Mouse (Mus musculus) macrophage (primary cell): ENCODE measurements around the gene Zfp229. TPM values are rescaled to one million over a fixed set of nuclear protein-coding genes. Genes with fewer than 3 reads are reported as not detected.
"Not testable (repeated sequence)": the region's sequence is repeated elsewhere in the genome, so short reads cannot be mapped to it uniquely, and the experiment has no call there.

ENCODE experiments used
- H3K27ac ChIP-seq: fragments of 350-480 bp; formaldehyde crosslinking; 2 replicates; pipeline ENCODE4 v1.9.0; 2021
- H3K36me3 ChIP-seq: fragments of 350-480 bp; formaldehyde crosslinking; 2 replicates; pipeline ENCODE4 v1.9.0; 2021; ENCODE audit errors: inconsistent target
- H3K4me3 ChIP-seq: fragments of 350-480 bp; formaldehyde crosslinking; 2 replicates; pipeline ENCODE4 v1.9.0; 2021; ENCODE audit errors: inconsistent target
- H3K79me2 ChIP-seq: fragments of 350-480 bp; formaldehyde crosslinking; 2 replicates; pipeline ENCODE4 v1.9.0; 2021; ENCODE audit errors: inconsistent target
- WGBS: methylation state at CpG from one replicate; pipeline ENCODE4 v1.1.7; 2026; ENCODE audit warnings: inconsistent platforms; ENCODE audit not compliant: missing documents; 5-methylcytosine and 5-hydroxymethylcytosine counted together
- polyA plus RNA-seq: library from polyadenylated mRNA; stranded (reverse); fragments of 250-400 nt; gene quantifications from 3 replicates; pipeline ENCODE4 v1.2.4, GENCODE M21; 2018; ENCODE audit warnings: inconsistent platforms
- total RNA-seq, 78 experiments: library from RNA; depleted of rRNA; stranded (reverse); fragments of 250-400 nt; gene quantifications; 1 replicate in 9 of 78; 2 replicates in 24 of 78; 3 replicates in 43 of 78; 4 replicates in 2 of 78; pipeline ENCODE4 v1.2.4; 2018; ENCODE audit warnings: inconsistent platforms in 56 of 78

The Zfp229 gene
- 10 to 100 TPM in 2 of 26 experiments, 1 to 10 TPM in 20, under 1 TPM in 3, not detected in 1; 0.68 to 13.9 (median 4.7) TPM for total RNA-seq (2018; cell fraction: chromatin; rRNA removed)
- 1 to 10 TPM in 21 of 26 experiments, under 1 TPM in 5; 0.43 to 3.1 (median 2.3) TPM for total RNA-seq (2018; cell fraction: cytosol; rRNA removed)
- 1 to 10 TPM in 22 of 26 experiments, under 1 TPM in 4; 0.34 to 7.5 (median 2.8) TPM for total RNA-seq (2018; cell fraction: nucleus; rRNA removed)
- polyA plus RNA-seq = 1.2 to 3.1 TPM (median 2.6 TPM) in 3 replicates

DNA sequence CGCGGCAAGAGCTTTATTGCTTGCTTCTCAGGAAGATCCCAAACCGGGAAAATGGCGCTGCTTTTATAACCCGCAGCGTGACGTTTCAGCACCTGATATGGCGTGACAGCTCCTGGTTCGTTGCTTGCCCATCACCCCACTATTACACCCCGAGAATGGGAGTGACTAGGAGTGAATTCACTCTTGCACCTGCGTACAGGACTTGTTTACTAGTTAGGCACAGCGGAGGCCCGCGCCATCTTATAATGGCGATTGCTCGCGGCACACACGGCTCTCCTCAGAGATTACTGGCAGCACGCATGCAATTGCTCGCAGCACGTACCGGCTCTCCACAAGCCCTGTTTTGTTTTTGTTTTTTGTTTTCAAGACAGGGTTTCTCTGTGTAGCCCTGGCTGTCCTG lies at the start of gene Zfp229:
TSS of gene Zfp229 (plus strand) at position 301 of the 400 bp plus-strand sequence.
- 100% methylated on average over 4 of the region's 22 CpGs for WGBS
- not testable (repeated sequence) for H3K36me3 ChIP-seq, H3K4me3 ChIP-seq, H3K79me2 ChIP-seq, H3K27ac ChIP-seq

DNA sequence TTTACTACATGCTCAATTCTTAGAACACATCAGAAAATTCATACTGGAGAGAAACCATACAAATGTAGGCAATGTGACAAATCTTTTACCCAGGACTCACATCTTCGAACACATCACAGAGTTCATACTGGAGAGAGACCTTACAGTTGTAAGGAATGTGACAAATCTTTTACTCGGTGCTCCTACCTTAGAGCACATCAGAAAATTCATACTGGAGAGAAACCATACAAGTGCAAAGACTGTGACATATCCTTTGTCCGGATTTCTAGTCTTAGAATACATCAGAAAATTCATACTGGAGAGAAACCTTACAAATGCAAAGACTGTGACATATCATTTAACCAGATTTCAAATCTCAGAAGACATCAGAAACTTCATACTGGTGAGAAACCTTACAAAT lies 39.0 kb upstream of the Zfp229 start, which contains the start of gene Gm10226:
TSS of gene Gm10226 (plus strand) at position 301 of the 400 bp plus-strand sequence.
- peaks cover 38% of the 10 kb centered on the region for H3K36me3 ChIP-seq
- no peak within 1 kb of the TSS for H3K4me3 ChIP-seq
- no peaks in the 10 kb centered on the region for H3K79me2 ChIP-seq
- no peak within 1 kb of the TSS for H3K27ac ChIP-seq
- WGBS = 100% methylated on average over 3 of the region's 3 CpGs

DNA sequence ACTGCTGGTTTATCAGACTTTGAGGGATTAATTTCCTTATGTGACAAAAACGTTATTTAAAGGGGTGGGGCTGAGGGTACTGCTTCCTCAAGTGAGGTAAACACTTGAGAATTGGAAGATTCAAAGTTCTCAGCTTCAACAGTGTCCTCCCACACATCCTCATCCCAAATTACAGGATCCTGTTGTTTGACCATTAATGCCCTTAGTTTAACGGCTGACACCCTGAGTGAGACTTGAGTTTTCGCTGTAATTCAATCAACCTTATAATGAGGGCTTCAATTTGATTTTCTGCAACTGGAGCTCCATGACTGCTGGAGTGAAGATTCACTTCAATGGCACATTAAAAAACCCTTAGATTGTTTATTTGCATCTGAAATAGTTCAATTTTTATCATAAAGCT lies 37.3 kb upstream of the Zfp229 start:
- 83% methylated on average over 3 of the region's 3 CpGs for WGBS
- H3K27ac ChIP-seq = no peak overlapping the region

DNA sequence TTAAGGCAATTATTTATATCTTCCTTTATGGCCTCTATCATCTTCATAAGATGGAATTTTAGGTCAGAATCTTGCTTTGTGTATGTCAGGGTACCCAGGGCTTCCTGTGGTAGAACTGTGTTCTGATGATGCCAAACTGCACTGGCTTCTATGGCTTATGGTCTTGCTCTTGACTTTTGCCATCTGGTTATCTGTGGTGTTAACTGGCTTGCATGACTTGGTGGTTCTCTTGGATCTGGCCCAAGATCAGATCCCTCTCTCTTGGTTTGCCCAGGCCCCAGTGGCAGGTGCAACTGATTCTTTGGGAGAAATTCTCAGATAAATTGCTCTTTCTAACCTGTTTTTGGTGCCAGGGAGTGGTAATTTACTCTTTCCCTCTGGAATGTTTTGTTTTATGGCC lies 34.5 kb upstream of the Zfp229 start:
- Histone ChIP-seq H3K79me2 (no peaks in the 10 kb centered on the region), H3K4me3 (no peak overlapping the region)

More for the DNA sequence above, 37.3 kb upstream of the Zfp229 start:
- no peaks in the 10 kb centered on the region for H3K79me2 ChIP-seq
- no peak overlapping the region for H3K4me3 ChIP-seq
- peaks cover 28% of the 10 kb centered on the region for H3K36me3 ChIP-seq

DNA sequence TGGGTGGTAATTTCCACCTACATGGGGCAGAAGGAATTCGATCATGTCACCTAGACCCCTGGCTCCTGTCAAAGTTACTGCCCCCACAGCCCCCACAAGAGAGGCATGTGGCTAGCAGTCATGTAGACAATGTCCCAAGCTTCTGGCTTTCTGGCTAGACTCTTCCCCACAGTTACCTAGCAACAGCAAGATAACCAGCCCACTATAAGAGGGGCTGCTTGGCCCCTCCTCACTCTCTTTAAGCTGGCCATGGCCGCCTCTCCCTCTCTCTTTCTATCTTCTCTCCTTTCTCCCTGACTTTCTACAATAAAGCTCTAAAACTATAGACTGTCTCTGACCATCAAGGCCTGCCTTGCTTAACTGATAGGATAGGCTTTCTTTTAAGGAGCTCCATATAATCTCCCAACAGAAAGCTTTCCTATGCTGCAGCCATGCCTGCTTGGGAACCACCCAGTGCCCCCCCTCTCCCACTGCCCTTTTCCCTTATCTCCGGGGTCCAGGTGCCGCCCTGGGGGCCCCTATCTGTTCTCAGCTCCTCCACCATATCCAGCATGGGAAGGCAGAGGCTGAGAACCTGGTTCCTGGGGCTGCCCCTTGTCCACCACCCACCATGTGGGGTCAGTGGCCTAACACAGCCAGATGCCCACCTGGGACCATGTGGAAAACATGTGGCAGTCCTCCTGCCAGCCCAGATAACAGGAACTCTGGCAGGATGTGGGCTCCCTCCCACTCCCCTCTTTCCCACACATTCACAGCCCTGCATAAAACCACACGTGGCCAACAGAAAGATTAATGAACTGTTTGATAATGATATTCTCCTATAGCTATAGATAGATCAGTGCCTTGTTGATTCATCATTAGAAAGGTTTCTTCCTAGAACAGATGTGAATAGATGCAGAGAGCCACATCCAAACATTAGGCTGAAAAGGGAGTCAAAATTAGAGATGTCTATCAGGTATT lies 28.0 kb upstream of the Zfp229 start:
- H3K79me2 ChIP-seq = no peaks in the 10 kb centered on the region
- no peak overlapping the region for H3K27ac ChIP-seq
- no peak overlapping the region for H3K4me3 ChIP-seq
- WGBS = 46% methylated on average over 4 of the region's 5 CpGs
- H3K36me3 ChIP-seq = no peaks in the 10 kb centered on the region

More for the DNA sequence above, 34.5 kb upstream of the Zfp229 start:
- no peak overlapping the region for H3K27ac ChIP-seq
- peaks cover 1% of the 10 kb centered on the region; the same call in 1 of the 2 replicates for H3K36me3 ChIP-seq

DNA sequence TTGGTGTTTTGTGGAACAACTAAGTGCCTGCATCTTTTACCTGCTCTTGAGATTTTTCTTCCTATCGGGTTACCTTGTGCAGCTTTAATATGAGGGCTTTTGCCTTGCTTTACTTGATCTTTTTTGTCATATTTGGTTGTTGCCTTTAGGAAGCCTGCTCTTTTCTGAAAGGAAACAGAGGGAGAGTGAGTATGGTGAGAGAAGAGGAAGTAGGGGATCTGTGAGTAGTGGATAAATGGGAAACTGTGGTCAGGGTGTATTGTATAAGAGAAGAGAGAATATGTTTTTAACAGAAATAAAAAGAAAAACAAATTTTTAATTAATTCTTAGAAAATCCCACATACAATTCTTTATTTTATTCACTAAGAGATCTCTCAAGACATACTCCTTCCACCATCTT lies 27.2 kb upstream of the Zfp229 start:
- no peak overlapping the region for H3K27ac ChIP-seq
- no peaks in the 10 kb centered on the region for H3K36me3 ChIP-seq
- H3K4me3 ChIP-seq = no peak overlapping the region
- H3K79me2 ChIP-seq = no peaks in the 10 kb centered on the region
- WGBS = 6% methylated on average over 1 of the region's 1 CpGs

DNA sequence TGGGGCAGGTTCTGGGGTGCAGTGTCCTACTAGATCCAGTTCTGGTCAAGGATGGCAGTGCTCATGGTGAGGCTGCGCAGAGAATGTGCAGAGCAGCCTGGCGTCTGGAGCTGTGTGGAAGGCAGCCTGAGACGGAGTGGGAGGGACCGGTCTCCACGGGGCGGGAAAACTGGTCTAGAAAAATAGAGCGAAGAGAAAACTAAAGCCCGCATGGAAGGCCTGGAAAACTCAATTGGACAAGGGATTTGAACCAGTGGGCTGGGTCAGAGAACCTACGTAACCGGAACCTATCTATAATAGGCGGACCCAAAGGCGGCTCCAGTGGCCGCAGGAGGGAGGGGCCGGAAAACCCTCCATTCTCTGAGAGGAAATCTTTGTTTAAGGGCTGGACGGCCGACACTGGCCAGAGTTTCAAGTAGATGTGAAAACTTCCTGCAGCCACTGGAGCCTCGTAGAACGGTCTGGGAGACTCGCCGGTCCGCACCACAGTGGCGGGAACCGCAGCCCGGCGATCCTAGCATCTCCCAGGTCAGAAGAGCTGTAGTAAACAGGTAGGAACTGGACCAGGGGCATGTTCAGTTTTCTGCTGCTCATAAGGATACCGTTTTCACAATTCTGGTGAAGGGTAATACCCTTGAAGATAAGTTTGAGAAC lies 23.1 kb upstream of the Zfp229 start, which contains the start of gene Zfp760:
TSS of gene Zfp760 (plus strand) at position 399 of the 654 bp plus-strand sequence.
- Histone ChIP-seq H3K27ac (peak within 1 kb of the TSS; percentile 46), H3K36me3 (no peaks in the 10 kb centered on the region), H3K79me2 (no peaks in the 10 kb centered on the region), H3K4me3 (peak within 1 kb of the TSS; percentile 67)
- WGBS = 13% methylated on average over 26 of the region's 26 CpGs

DNA sequence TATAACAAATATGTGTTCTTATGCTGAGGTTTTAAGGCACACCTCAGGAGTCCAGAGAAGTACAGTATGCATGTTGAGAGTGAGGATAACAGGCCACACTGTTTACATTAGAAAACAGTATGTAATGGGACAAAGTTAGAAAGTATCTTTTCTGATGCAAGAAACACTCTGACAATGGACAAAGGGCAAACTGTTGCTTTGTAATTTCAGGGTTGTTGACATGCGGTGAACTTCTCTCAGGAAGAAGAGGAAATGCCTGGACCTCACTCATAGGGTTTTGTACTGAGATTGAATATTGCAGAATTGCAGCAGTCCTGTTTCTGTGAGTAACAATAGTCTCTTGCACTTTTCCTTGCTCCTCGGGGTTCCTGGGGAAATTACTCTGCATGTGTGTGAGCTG lies 22.2 kb upstream of the Zfp229 start:
- 3% methylated on average over 2 of the region's 2 CpGs for WGBS
- Histone ChIP-seq H3K4me3 (peak overlapping the region; percentile 67), H3K27ac (0 out of 2 replicates have a peak overlapping the region, but pooled peaks have one; percentile 46), H3K36me3 (no peaks in the 10 kb centered on the region), H3K79me2 (no peaks in the 10 kb centered on the region)

DNA sequence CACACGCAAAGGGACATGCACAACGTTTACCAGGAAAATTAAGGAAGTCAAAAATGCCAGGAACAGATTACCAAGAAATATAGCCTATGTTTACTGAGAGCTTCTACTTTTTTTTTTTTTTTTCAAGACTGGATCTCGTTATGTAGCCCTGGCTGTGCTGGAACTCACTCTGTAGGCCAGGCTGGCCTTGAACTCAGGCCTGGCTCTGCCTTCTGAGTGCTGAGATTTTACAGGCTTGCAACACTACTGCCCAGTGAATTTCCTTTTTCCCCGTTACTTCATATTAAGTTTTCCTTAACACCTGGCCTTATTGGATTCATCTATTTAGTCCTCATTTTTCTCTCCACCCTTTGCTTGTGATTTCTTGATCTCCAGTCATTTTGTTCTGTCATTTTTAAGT lies 2.5 kb downstream of the Zfp229 start:
- H3K4me3 ChIP-seq = peak overlapping the region; percentile 49
- H3K36me3 ChIP-seq = no peaks in the 10 kb centered on the region
- WGBS = 58% methylated on average over 4 of the region's 4 CpGs
- H3K27ac ChIP-seq = no peak overlapping the region
- H3K79me2 ChIP-seq = no peaks in the 10 kb centered on the region

DNA sequence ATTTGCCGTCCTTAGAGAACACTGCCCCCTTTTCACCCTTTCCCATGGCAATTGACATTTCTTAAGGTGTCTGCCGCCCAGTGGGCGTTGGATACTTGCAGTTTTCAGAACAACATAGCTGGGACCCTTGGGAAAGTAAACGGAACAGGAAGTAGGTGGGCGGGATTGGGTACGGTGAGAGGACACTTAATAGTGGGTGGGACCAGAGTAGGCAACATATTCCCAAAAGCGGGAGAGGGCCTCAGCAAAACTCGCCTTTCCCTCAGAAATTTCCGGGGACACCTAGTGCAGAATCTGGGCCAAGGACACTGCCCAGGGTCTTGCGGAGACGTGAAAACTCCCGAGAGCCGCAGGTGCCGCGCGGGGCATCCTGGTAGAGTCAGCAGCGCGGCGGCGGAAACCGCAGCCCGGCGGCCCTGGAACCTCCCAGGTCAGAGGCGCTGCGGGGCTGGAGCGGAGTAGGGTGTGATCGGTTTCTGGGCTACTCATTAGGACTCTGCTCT lies 3.0 kb downstream of the Zfp229 start:
- WGBS = under 1% methylated on average over 27 of the region's 27 CpGs
- Histone ChIP-seq H3K36me3 (no peaks in the 10 kb centered on the region), H3K79me2 (no peaks in the 10 kb centered on the region), H3K4me3 (peak overlapping the region; percentile 49), H3K27ac (no peak overlapping the region)

DNA sequence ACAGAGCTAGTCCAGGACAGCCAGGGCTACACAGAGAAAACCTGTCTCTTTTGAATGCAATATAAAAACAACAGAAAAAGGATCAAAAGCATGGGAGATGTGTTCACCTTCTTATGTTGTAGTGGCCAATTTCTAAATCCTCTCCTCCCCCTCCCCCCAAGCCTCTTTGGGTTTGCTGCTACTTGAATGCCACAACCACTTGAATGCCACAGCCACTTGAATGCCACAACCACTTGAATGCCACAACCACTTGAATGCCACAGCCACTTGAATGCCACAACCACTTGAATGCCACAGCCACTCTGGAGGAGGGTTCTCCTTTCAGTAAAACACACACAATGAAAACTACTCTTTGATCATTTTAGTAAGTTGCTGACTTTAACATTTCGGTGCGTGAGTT lies 22.2 kb downstream of the Zfp229 start:
- 86% methylated on average over 2 of the region's 2 CpGs for WGBS
- Histone ChIP-seq H3K79me2 (no peaks in the 10 kb centered on the region), H3K36me3 (no peaks in the 10 kb centered on the region)

DNA sequence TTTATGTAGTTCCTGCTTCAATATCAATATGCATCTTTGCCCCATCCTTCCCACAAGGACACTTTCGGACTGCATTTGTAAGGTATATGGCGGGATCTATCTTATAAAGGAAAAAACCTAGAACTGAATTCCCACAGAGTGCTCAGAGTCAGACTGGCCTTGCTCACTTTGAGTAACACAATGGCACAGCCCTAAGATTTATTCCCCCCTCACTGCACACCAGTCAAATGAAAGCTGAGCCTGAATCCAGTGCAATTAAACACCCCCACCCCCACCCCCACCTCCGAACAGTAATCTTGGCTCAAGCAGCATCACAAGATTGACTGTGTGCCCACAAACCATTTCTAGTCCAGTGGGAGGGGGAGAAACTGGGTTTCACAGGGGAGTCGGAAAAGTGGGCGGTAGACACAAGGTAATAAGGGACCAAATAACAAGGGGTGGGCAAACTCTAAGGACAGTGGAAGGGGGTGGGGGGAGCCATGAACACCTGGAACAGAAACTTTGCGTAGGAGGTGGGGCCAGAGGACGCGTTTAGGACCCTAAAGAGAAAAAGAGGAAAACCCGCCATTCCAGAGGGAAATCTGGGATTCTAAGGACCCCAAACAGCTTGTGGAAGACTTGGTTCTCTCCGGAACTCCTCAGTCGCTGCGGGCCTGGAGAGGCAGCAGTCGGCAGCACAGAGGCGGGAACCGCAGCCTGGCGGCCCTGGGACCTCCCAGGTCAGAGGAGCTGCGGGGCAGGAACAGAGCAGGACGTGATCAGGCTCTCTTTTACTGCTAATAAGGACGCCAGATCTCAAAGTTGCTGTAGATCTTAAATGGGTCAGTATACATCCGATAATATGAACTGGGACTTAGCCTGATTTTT lies 23.0 kb downstream of the Zfp229 start:
- H3K79me2 ChIP-seq = no peaks in the 10 kb centered on the region
- no peak overlapping the region for H3K4me3 ChIP-seq
- no peak overlapping the region for H3K27ac ChIP-seq
- 21% methylated on average over 19 of the region's 20 CpGs for WGBS
- no peaks in the 10 kb centered on the region for H3K36me3 ChIP-seq

More for the DNA sequence above, 22.2 kb downstream of the Zfp229 start:
- H3K4me3 ChIP-seq = no peak overlapping the region
- H3K27ac ChIP-seq = no peak overlapping the region

DNA sequence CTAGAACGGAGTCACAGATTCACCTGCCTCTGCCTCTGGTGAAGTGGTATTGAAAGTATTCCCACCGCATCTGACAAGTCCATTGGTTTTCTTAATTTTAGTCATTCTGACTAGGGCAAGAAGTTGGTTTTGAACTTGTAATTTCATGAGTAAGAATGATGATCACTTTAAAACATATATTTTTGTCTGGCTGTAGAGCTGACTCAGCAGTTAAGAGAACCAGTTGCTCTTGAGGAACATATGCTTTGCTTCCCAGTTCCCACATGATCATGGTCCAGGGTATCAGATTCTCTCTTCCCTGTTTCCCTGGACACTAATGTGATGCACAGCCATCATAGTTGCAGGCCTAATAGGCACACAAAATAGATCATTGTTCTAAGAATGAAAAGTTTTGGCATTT lies 39.7 kb downstream of the Zfp229 start:
- WGBS = 100% methylated on average over 2 of the region's 2 CpGs
- H3K79me2 ChIP-seq = no peaks in the 10 kb centered on the region
- H3K36me3 ChIP-seq = no peaks in the 10 kb centered on the region

DNA sequence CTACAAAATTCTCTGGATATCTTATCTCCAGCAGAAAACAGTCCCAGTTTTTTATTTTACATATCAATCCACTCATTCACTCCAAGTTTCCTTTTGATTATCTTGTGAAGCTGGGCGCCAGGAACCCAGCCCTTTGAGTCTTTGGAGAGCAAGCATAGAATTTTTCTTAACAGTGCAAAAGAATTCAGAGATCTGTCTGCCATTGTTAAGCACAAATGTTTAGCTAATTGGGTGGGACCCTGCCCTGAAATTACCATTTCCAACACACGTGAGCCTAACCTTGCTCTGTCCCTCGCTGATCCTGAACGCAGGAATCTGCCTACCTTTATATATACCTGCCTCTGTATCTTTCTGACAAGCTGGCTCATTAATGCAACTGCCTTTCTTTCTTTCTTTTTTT lies 61.7 kb downstream of the Zfp229 start:
- no peaks in the 10 kb centered on the region for H3K79me2 ChIP-seq
- H3K27ac ChIP-seq = no peak overlapping the region
- H3K36me3 ChIP-seq = no peaks in the 10 kb centered on the region
- 88% methylated on average over 4 of the region's 4 CpGs for WGBS
- no peak overlapping the region for H3K4me3 ChIP-seq

More for the DNA sequence above, 39.7 kb downstream of the Zfp229 start:
- no peak overlapping the region for H3K4me3 ChIP-seq
- no peak overlapping the region for H3K27ac ChIP-seq
